Mouse (Mus musculus) heart, embryonic 13.5 days (tissue): Measurements from ENCODE around the gene Ifrd2. TPM values are rescaled to one million over a fixed set of nuclear protein-coding genes. Genes with fewer than 3 reads are reported as not detected.

Experiments
- ATAC-seq: fragments of 200-750 bp; cut with Nextera tagmentation; 2 replicates; pipeline ENCODE4 v1.8.0; 2017; ENCODE audit warnings: moderate TSS enrichment; ENCODE audit not compliant: insufficient number of reproducible peaks, low FRiP score, low TSS enrichment; ENCODE audit errors: extremely low read depth
- H3K27ac ChIP-seq: fragments of 300-500 bp; sonication (generic); replicated peaks from 2 replicates; pipeline ENCODE4 v1.5.1; 2015; ENCODE audit warnings: moderate library complexity, mild to moderate bottlenecking, inconsistent platforms
- H3K27me3 ChIP-seq: fragments of 300-500 bp; sonication (generic); replicated peaks from 2 replicates; pipeline ENCODE4 v1.6.1; 2015; ENCODE audit warnings: mild to moderate bottlenecking, inconsistent platforms
- H3K36me3 ChIP-seq: fragments of 300-500 bp; sonication (generic); 2 replicates; pipeline ENCODE4 v1.6.1; 2015; ENCODE audit warnings: mild to moderate bottlenecking, inconsistent platforms
- H3K4me1 ChIP-seq: fragments of 300-500 bp; sonication (generic); 2 replicates; pipeline ENCODE4 v1.6.1; 2015; ENCODE audit warnings: inconsistent platforms
- H3K4me2 ChIP-seq: fragments of 300-500 bp; sonication (generic); 2 replicates; pipeline ENCODE4 v1.6.1; 2015; ENCODE audit warnings: inconsistent platforms, mild to moderate bottlenecking, moderate library complexity
- H3K4me3 ChIP-seq: fragments of 300-500 bp; sonication (generic); 2 replicates; pipeline ENCODE4 v1.5.1; 2015; ENCODE audit warnings: moderate library complexity, mild to moderate bottlenecking, inconsistent platforms
- H3K9ac ChIP-seq: fragments of 300-500 bp; sonication (generic); 2 replicates; pipeline ENCODE4 v1.6.1; 2015; ENCODE audit warnings: inconsistent platforms, mild to moderate bottlenecking, moderate library complexity
- H3K9me3 ChIP-seq: fragments of 300-500 bp; sonication (generic); 2 replicates; pipeline ENCODE4 v1.6.1; 2016; ENCODE audit warnings: inconsistent platforms
- WGBS: fragments of 180-500 bp; shearing (Covaris S2); methylation state at CpG from one replicate; pipeline ENCODE4 v1.1.7; 2015; ENCODE audit warnings: mixed read lengths; 5-methylcytosine and 5-hydroxymethylcytosine counted together
- polyA plus RNA-seq: library from polyadenylated mRNA; unstranded; fragments of >200 nt; fragmentation: Nextera tagmentation; extraction: Ambion mirVana; gene quantifications from 2 replicates; pipeline ENCODE4 v1.2.1, GENCODE M21; 2015

Ifrd2 gene
- polyA plus RNA-seq, 1 experiment from 2014 or later: 35.7 TPM

- Histone ChIP-seq H3K27ac (0 out of 2 replicates have a peak overlapping the region, but pooled peaks have one; percentile 26), H3K9ac (peak overlapping the region; percentile 48), H3K4me3 (no peak overlapping the region), H3K27me3 (no peaks in the 10 kb centered on the region), H3K4me1 (peaks cover 75% of the 10 kb centered on the region), H3K9me3 (no peaks in the 10 kb centered on the region), H3K36me3 (peaks cover 65% of the 10 kb centered on the region), H3K4me2 (no peak overlapping the region)
- 69% methylated on average over 4 of the region's 4 CpGs for WGBS
- ATAC-seq: no peak
These were observed 27.6 kb downstream of the Ifrd2 start for GRCm38 (mm10) chr9:107615035-107615434.

GRCm38 (mm10) chr9:107617461-107617860, 30.0 kb downstream of the Ifrd2 start:
- WGBS: 59% methylated on average over 2 of the region's 2 CpGs
- peaks cover 81% of the 10 kb centered on the region for H3K36me3 ChIP-seq

GRCm38 (mm10) chr9:107618098-107618497, 30.7 kb downstream of the Ifrd2 start:
- H3K36me3 ChIP-seq: peaks cover 87% of the 10 kb centered on the region
- peak overlapping the region; percentile 34; the same call in 1 of the 2 replicates for H3K4me2 ChIP-seq
- peak overlapping the region; percentile 61 for H3K9ac ChIP-seq
- H3K9me3 ChIP-seq: no peaks in the 10 kb centered on the region
- H3K27me3 ChIP-seq: no peaks in the 10 kb centered on the region
- H3K27ac ChIP-seq: peak overlapping the region; percentile 95
- peaks cover 73% of the 10 kb centered on the region for H3K4me1 ChIP-seq
- WGBS: 78% methylated on average over 6 of the region's 6 CpGs
- H3K4me3 ChIP-seq: no peak overlapping the region
- ATAC-seq: no peak

More at GRCm38 (mm10) chr9:107617461-107617860, 30.0 kb downstream of the Ifrd2 start:
- H3K27ac ChIP-seq: peak overlapping the region; percentile 95
- H3K4me3 ChIP-seq: no peak overlapping the region
- H3K4me2 ChIP-seq: no peak overlapping the region
- peak overlapping the region; percentile 61 for H3K9ac ChIP-seq
- peaks cover 75% of the 10 kb centered on the region for H3K4me1 ChIP-seq
- H3K27me3 ChIP-seq: no peaks in the 10 kb centered on the region
- no peak for ATAC-seq
- no peaks in the 10 kb centered on the region for H3K9me3 ChIP-seq

GRCm38 (mm10) chr9:107618778-107619545, 31.5 kb downstream of the Ifrd2 start:
- H3K4me2 ChIP-seq: peak overlapping the region; percentile 34
- peak; percentile 68; the same call in 1 of the 2 replicates for ATAC-seq
- peaks cover 90% of the 10 kb centered on the region for H3K36me3 ChIP-seq
- 12% methylated on average over 13 of the region's 13 CpGs for WGBS
- 0 out of 2 replicates have a peak overlapping the region, but pooled peaks have one; percentile 1 for H3K4me3 ChIP-seq
- no peaks in the 10 kb centered on the region for H3K9me3 ChIP-seq
- peak overlapping the region; percentile 61 for H3K9ac ChIP-seq
- H3K27ac ChIP-seq: peak overlapping the region; percentile 95
- peaks cover 73% of the 10 kb centered on the region for H3K4me1 ChIP-seq
- H3K27me3 ChIP-seq: no peaks in the 10 kb centered on the region

DNA sequence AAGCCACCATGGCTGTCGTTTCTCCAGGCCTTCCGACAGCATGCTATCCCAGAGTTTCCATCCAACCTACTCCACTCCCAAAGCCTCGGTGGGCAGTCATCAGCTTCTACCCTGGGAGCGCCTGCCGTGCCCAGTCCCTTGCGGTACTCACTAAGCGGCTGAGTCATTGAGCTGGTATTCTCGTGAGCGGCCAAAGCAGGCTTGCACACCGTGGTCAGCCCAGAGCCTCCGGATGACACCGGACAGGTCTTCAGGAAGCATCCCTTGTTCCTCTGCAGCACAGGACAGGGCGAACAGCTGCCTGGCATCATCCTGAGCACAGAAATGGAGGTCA, 32.1 kb downstream of the Ifrd2 start:
- 0 out of 2 replicates have a peak overlapping the region, but pooled peaks have one; percentile 1 for H3K4me3 ChIP-seq
- H3K9ac ChIP-seq: peak overlapping the region; percentile 73
- peak overlapping the region; percentile 95 for H3K27ac ChIP-seq
- H3K4me2 ChIP-seq: peak overlapping the region; percentile 42
- ATAC-seq: peak; percentile 23; the same call in 1 of the 2 replicates
- peaks cover 89% of the 10 kb centered on the region for H3K36me3 ChIP-seq
- no peaks in the 10 kb centered on the region for H3K9me3 ChIP-seq
- H3K4me1 ChIP-seq: peaks cover 73% of the 10 kb centered on the region
- WGBS: 26% methylated on average over 13 of the region's 13 CpGs
- no peaks in the 10 kb centered on the region for H3K27me3 ChIP-seq

GRCm38 (mm10) chr9:107620954-107621353, 33.5 kb downstream of the Ifrd2 start:
- Histone ChIP-seq H3K27ac (peak overlapping the region; percentile 95), H3K36me3 (peaks cover 89% of the 10 kb centered on the region), H3K4me3 (no peak overlapping the region), H3K27me3 (no peaks in the 10 kb centered on the region), H3K9ac (peak overlapping the region; percentile 50; the same call in 1 of the 2 replicates), H3K4me1 (peaks cover 78% of the 10 kb centered on the region), H3K4me2 (no peak overlapping the region), H3K9me3 (no peaks in the 10 kb centered on the region)
- ATAC-seq: no peak

- ATAC-seq: no peak
- WGBS: 66% methylated on average over 5 of the region's 5 CpGs
- Histone ChIP-seq H3K27me3 (no peaks in the 10 kb centered on the region), H3K27ac (peak overlapping the region; percentile 84), H3K4me1 (peaks cover 92% of the 10 kb centered on the region), H3K4me3 (no peak overlapping the region), H3K9ac (peak overlapping the region; percentile 61), H3K4me2 (0 out of 2 replicates have a peak overlapping the region, but pooled peaks have one; percentile 3), H3K36me3 (peaks cover 67% of the 10 kb centered on the region), H3K9me3 (no peaks in the 10 kb centered on the region)
These were observed 37.1 kb downstream of the Ifrd2 start for GRCm38 (mm10) chr9:107624539-107624938.

DNA sequence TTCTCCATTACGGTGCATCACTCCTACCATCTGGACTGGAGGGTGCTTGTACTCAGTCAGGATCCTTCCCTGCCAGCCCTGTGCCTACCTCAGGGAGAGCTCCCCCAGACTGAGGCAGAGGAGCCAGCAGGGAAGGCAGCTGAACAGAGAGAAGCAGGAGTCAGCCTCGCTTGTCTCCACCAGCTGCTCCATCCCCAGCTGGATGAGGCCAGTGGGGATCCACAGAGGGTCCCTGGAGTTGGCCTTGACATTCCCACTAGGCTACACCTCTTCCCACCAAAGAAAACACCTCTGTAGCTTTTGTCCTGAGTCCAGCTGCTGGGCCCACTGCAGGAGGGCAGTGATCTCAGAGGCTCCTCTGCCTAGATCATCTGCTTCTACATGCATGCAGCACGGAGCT, 37.5 kb downstream of the Ifrd2 start:
- Histone ChIP-seq H3K36me3 (peaks cover 66% of the 10 kb centered on the region), H3K9me3 (no peaks in the 10 kb centered on the region), H3K9ac (peak overlapping the region; percentile 61), H3K4me2 (no peak overlapping the region), H3K4me1 (peaks cover 92% of the 10 kb centered on the region), H3K27me3 (no peaks in the 10 kb centered on the region), H3K4me3 (no peak overlapping the region), H3K27ac (peak overlapping the region; percentile 84)
- 82% methylated on average over 3 of the region's 3 CpGs for WGBS
- ATAC-seq: no peak

DNA sequence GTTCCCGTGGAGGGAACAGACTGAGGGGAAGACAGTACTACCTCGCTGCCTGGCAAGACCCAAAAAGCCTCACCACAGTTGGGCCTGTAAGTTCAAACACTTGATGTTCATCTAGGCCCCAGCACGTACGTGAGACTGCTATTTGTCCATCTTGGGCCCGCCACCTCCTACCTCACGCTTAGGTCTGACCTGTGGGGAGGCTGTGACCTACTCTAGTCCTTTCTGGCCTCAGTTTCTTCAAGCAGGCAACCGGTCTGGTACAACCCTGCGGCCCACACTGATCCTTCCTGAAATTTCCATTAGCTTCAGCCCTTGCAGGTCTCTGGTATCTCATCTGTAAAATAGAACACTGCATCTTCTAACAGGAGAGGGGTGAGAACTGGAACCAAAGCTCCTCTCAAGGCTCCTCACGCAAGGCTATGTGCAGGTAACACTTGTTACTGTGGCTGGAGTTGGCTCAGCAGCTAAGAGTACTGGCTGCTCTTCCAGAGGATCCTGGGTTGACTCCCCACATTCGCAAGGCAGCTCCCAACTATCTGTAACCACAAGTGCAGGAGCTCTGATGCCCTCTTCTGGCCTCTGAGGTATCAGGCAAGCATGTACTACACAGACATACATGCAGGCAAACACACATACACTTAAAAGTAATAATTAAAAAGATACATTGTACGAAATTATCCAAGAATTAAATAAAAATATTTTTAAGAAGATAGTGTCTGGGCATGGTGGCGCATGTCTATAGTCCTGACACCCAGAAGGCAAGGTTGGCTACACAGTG, 38.1 kb downstream of the Ifrd2 start:
- Histone ChIP-seq H3K9me3 (no peaks in the 10 kb centered on the region), H3K27me3 (no peaks in the 10 kb centered on the region), H3K36me3 (peaks cover 60% of the 10 kb centered on the region), H3K27ac (peak overlapping the region; percentile 84), H3K4me2 (no peak overlapping the region), H3K9ac (peak overlapping the region; percentile 61), H3K4me3 (no peak overlapping the region), H3K4me1 (peaks cover 92% of the 10 kb centered on the region)
- WGBS: 86% methylated on average over 12 of the region's 12 CpGs
- ATAC-seq: no peak

DNA sequence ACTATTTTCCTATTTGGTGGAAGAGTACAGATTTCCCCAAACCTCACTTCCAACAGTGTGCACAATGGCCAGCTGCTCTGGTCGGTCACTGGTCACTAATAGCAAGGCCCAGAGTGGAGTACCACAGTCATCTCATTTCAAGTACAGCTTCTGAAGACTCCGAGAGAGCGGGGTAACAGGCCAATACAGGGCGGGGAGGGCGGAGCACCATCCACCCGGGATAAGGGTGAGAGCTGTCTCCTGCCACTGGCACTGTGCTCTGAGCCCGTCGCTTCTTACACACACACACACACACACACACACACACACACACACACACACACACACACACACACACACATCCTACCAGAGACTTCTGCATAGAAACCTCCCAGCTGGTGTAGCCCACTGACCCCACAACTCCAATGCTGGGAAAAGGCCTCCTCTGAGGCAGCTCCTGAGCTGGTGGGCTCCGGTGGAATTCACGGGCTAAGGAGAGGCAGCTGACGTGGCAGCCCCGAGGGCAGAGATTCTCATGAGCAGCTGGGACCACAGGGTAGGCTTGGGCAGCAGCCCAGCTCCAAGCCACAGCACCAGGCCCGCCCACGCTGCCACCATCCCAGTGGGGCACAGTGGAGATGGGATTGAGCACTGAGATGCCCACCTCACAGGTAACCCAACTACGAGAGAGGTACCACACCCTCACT, 38.9 kb downstream of the Ifrd2 start:
- Histone ChIP-seq H3K4me3 (0 out of 2 replicates have a peak overlapping the region, but pooled peaks have one; percentile 13), H3K36me3 (peaks cover 62% of the 10 kb centered on the region)

DNA sequence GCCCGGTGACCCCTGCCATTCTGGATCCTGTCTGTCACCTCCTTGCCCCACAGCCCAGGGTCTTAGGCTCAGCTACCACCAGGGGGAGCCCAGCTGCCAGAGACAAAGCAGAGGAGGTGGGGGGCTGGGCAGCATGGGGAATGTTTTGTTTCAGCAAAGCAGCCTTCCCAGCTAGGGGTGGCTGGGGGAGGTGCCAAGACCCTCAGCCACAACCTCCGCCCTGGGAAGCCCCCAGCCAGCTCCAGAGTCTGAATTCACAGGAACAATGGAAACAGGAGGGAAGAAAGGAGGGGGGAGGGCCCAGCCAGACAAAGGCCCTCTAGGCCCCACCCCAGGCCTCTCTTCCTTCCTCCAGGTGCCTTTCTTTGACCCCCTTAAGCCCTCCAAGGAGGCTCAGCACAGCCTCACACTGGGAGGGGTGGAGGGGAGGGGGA, 39.4 kb downstream of the Ifrd2 start:
- H3K4me1 ChIP-seq: peaks cover 92% of the 10 kb centered on the region
- H3K36me3 ChIP-seq: peaks cover 63% of the 10 kb centered on the region
- H3K4me2 ChIP-seq: peak overlapping the region; percentile 50
- no peaks in the 10 kb centered on the region for H3K27me3 ChIP-seq
- ATAC-seq: peak; percentile 38
- peak overlapping the region; percentile 95 for H3K9ac ChIP-seq
- 0% methylated on average over 2 of the region's 2 CpGs for WGBS
- H3K27ac ChIP-seq: peak overlapping the region; percentile 84
- H3K4me3 ChIP-seq: 0 out of 2 replicates have a peak overlapping the region, but pooled peaks have one; percentile 13
- no peaks in the 10 kb centered on the region for H3K9me3 ChIP-seq

More for the DNA sequence above, 38.9 kb downstream of the Ifrd2 start:
- peak overlapping the region; percentile 84 for H3K27ac ChIP-seq
- no peak for ATAC-seq
- H3K4me1 ChIP-seq: peaks cover 92% of the 10 kb centered on the region
- no peaks in the 10 kb centered on the region for H3K9me3 ChIP-seq
- H3K27me3 ChIP-seq: no peaks in the 10 kb centered on the region
- WGBS: 42% methylated on average over 14 of the region's 15 CpGs
- H3K9ac ChIP-seq: peak overlapping the region; percentile 95
- H3K4me2 ChIP-seq: peak overlapping the region; percentile 50
